Mouse (Mus musculus): ENCODE results near the gene Dcdc2b. TPM values are rescaled to one million over a fixed set of nuclear protein-coding genes. Genes with fewer than 3 reads are reported as not detected.
A peak's percentile ranks its signal among the peaks of the same experiment; 100 is the strongest.

The Dcdc2b gene
- 1.1 and 2.1 TPM in 2 replicates for polyA plus RNA-seq (2015; fragmentation: Nextera tagmentation; extraction: Ambion mirVana)

DNA sequence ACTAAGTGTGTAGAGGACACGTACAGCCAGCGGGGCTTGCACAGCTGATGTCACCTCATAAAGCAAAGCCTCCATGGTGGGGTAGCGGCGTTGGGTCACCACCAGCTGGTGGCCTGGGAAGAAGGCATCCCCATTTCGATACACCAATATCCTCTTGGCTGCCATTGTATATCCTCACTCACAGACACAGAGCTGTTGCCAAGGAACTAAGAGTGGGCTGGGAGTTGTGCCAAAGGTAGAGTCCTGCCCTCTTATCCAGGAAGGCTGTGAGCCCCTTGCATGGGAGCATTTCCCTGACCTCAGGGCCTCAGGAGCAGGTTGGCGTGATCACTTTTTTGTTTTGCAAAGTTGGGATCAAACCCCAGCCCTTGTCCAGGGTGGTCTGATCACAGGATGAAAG, at the start of gene Dcdc2b:
Gene Dcdc2b, minus strand, starts transcription at position 165 of the 400 bp plus-strand sequence.
- H3K27me3 ChIP-seq (replicated peaks): no peaks in the 10 kb centered on the region
- WGBS: 77% methylated on average over 6 of the region's 6 CpGs
- H3K27ac ChIP-seq: no peak within 1 kb of the TSS
- ATAC-seq: no peak
- H3K9me3 ChIP-seq: no peaks in the 10 kb centered on the region
- H3K4me3 ChIP-seq (replicated peaks): no peak within 1 kb of the TSS
- no peaks in the 10 kb centered on the region for H3K36me3 ChIP-seq
- H3K9ac ChIP-seq: no peak within 1 kb of the TSS
- no peak within 1 kb of the TSS for H3K4me2 ChIP-seq (replicated peaks)
- peaks cover 5% of the 10 kb centered on the region; the same call in 1 of the 2 replicates for H3K4me1 ChIP-seq (replicated peaks)

DNA sequence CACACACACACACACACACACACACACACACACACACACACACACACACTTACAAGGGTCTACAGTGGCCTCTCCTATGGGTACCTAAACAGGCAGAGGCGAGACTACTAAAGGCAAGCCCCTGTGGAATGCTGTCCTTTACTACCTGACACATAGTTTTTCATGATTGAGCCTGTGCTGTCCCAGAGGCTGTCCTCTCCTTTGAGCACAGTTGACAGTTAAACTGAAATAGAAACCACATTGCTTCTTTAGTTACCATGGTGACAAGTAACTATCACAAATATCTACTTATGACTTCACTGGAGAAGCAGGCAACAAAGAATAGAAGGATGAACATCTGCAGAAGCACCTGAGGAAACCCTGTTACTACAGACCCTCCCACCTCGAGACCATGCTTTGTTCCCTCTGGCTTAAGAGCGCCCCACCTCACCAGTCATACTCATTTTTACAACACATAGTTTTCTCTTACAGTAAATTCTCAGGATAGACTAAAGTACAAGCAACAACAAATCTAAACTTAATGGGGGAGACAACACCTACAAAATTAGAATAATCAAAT, 48.3 kb upstream of the Dcdc2b start:
- no peak overlapping the region for H3K4me3 ChIP-seq (replicated peaks)
- no peak for ATAC-seq
- WGBS: 71% methylated on average over 3 of the region's 3 CpGs

DNA sequence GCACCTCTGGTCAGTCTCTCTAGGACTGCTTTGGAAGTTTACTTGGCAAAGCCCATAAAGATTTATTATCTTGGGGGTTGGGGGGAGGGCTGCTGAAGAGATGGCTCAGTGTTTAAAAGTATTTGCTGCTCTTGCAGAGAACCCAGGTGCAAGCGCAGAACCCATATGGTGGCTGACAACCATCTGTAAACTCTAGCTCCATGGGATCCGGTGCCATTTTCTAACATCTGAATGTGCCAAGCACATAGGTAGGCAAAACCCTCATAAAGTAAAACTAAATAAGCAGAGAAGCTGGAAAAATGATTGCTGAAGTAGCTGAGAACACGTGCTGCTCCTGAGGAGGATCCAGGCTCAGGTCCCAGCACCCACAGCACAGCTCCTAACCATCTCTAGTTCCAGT, 47.5 kb upstream of the Dcdc2b start:
- Histone ChIP-seq H3K36me3 (peaks cover 20% of the 10 kb centered on the region), H3K4me2 (replicated peaks) (no peak overlapping the region), H3K4me1 (replicated peaks) (no peaks in the 10 kb centered on the region), H3K9me3 (no peaks in the 10 kb centered on the region), H3K27ac (no peak overlapping the region), H3K27me3 (replicated peaks) (no peaks in the 10 kb centered on the region), H3K9ac (no peak overlapping the region), H3K4me3 (replicated peaks) (no peak overlapping the region)
- 51% methylated on average over 3 of the region's 3 CpGs for WGBS
- no peak for ATAC-seq

More for the DNA sequence above, 48.3 kb upstream of the Dcdc2b start:
- Histone ChIP-seq H3K4me2 (replicated peaks) (no peak overlapping the region), H3K27ac (no peak overlapping the region), H3K9ac (no peak overlapping the region), H3K4me1 (replicated peaks) (no peaks in the 10 kb centered on the region), H3K9me3 (no peaks in the 10 kb centered on the region), H3K36me3 (peaks cover 19% of the 10 kb centered on the region), H3K27me3 (replicated peaks) (no peaks in the 10 kb centered on the region)

- no peaks in the 10 kb centered on the region for H3K27me3 ChIP-seq (replicated peaks)
- H3K27ac ChIP-seq: no peak overlapping the region
- no peak overlapping the region for H3K4me2 ChIP-seq (replicated peaks)
- H3K9ac ChIP-seq: no peak overlapping the region
- no peaks in the 10 kb centered on the region for H3K9me3 ChIP-seq
- no peak for ATAC-seq
- H3K4me3 ChIP-seq (replicated peaks): no peak overlapping the region
- 90% methylated on average over 14 of the region's 14 CpGs for WGBS
- H3K36me3 ChIP-seq: peaks cover 45% of the 10 kb centered on the region
- H3K4me1 ChIP-seq (replicated peaks): no peaks in the 10 kb centered on the region
These were observed 40.7 kb upstream of the Dcdc2b start for GRCm38 (mm10) chr4:129654770-129655169.

- H3K4me3 ChIP-seq (replicated peaks): no peak overlapping the region
- H3K27ac ChIP-seq: no peak overlapping the region
- H3K4me2 ChIP-seq (replicated peaks): no peak overlapping the region
- WGBS: 91% methylated on average over 8 of the region's 8 CpGs
- H3K36me3 ChIP-seq: peaks cover 57% of the 10 kb centered on the region
- H3K9me3 ChIP-seq: no peaks in the 10 kb centered on the region
- H3K27me3 ChIP-seq (replicated peaks): no peaks in the 10 kb centered on the region
- H3K4me1 ChIP-seq (replicated peaks): no peaks in the 10 kb centered on the region
- ATAC-seq: no peak
- no peak overlapping the region for H3K9ac ChIP-seq
These were observed 36.3 kb upstream of the Dcdc2b start for GRCm38 (mm10) chr4:129650359-129650758.

GRCm38 (mm10) chr4:129648656-129649055, 34.6 kb upstream of the Dcdc2b start:
- H3K36me3 ChIP-seq: peaks cover 46% of the 10 kb centered on the region
- 83% methylated on average over 1 of the region's 1 CpGs for WGBS
- no peak overlapping the region for H3K4me2 ChIP-seq (replicated peaks)

DNA sequence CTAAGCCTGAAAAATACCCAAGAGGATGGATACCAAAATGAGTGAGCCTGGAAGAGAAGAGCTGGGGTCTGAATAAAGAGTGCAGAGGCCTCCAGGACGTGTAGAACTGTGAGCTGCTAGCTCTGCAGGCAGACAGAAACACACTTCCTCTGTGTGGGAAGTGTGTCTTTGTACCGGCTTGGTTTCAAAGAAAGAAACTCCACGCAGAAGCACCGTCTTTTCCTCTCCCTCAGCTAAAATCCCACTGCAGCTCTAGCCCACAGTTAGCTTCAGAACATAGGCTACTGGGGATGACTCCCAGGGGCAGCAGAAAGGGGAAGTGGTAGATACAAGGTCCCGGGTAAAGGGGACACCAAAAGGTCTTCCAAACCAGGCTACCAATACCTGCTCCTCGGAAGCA, 31.1 kb upstream of the Dcdc2b start:
- Histone ChIP-seq H3K36me3 (peaks cover 33% of the 10 kb centered on the region), H3K9me3 (no peaks in the 10 kb centered on the region), H3K27ac (no peak overlapping the region), H3K9ac (no peak overlapping the region), H3K4me1 (replicated peaks) (0 out of 2 replicates have a peak, but pooled peaks cover 2% of the 10 kb centered on the region), H3K4me3 (replicated peaks) (no peak overlapping the region), H3K27me3 (replicated peaks) (no peaks in the 10 kb centered on the region), H3K4me2 (replicated peaks) (no peak overlapping the region)
- WGBS: 91% methylated on average over 6 of the region's 6 CpGs
- no peak for ATAC-seq

More at GRCm38 (mm10) chr4:129648656-129649055, 34.6 kb upstream of the Dcdc2b start:
- no peak overlapping the region for H3K4me3 ChIP-seq (replicated peaks)
- ATAC-seq: no peak
- H3K9ac ChIP-seq: no peak overlapping the region
- no peaks in the 10 kb centered on the region for H3K4me1 ChIP-seq (replicated peaks)
- no peak overlapping the region for H3K27ac ChIP-seq
- no peaks in the 10 kb centered on the region for H3K9me3 ChIP-seq
- no peaks in the 10 kb centered on the region for H3K27me3 ChIP-seq (replicated peaks)

- H3K4me3 ChIP-seq (replicated peaks): no peak overlapping the region
These were observed 27.7 kb upstream of the Dcdc2b start for GRCm38 (mm10) chr4:129641756-129642155.

GRCm38 (mm10) chr4:129640638-129641467, 26.8 kb upstream of the Dcdc2b start, which contains the start of gene Txlna:
Gene Txlna (minus strand): TSS chr4:129641065.
- H3K9me3 ChIP-seq: no peaks in the 10 kb centered on the region
- peaks cover 21% of the 10 kb centered on the region for H3K36me3 ChIP-seq
- H3K27me3 ChIP-seq (replicated peaks): no peaks in the 10 kb centered on the region
- peak; percentile 97 for ATAC-seq
- H3K4me3 ChIP-seq (replicated peaks): peak within 1 kb of the TSS; percentile 69
- peak within 1 kb of the TSS; percentile 69 for H3K4me2 ChIP-seq (replicated peaks)
- H3K4me1 ChIP-seq (replicated peaks): peaks cover 11% of the 10 kb centered on the region
- WGBS: under 1% methylated on average over 60 of the region's 60 CpGs
- H3K27ac ChIP-seq: peak within 1 kb of the TSS; percentile 94
- H3K9ac ChIP-seq: peak within 1 kb of the TSS; percentile 60

More at GRCm38 (mm10) chr4:129641756-129642155, 27.7 kb upstream of the Dcdc2b start:
- Histone ChIP-seq H3K27ac (no peak overlapping the region), H3K27me3 (replicated peaks) (no peaks in the 10 kb centered on the region), H3K9me3 (no peaks in the 10 kb centered on the region), H3K4me2 (replicated peaks) (peak overlapping the region; percentile 69; the same call in 1 of the 2 replicates), H3K36me3 (peaks cover 23% of the 10 kb centered on the region), H3K4me1 (replicated peaks) (peaks cover 11% of the 10 kb centered on the region), H3K9ac (no peak overlapping the region)
- no peak for ATAC-seq
- 41% methylated on average over 5 of the region's 5 CpGs for WGBS

GRCm38 (mm10) chr4:129640101-129640637, 26.1 kb upstream of the Dcdc2b start:
- Histone ChIP-seq H3K27me3 (replicated peaks) (no peaks in the 10 kb centered on the region), H3K4me3 (replicated peaks) (peak overlapping the region; percentile 69), H3K4me2 (replicated peaks) (peak overlapping the region; percentile 69), H3K9me3 (no peaks in the 10 kb centered on the region), H3K36me3 (peaks cover 16% of the 10 kb centered on the region), H3K9ac (peak overlapping the region; percentile 60), H3K4me1 (replicated peaks) (peaks cover 11% of the 10 kb centered on the region), H3K27ac (peak overlapping the region; percentile 94)
- ATAC-seq: peak; percentile 44
- 2% methylated on average over 17 of the region's 17 CpGs for WGBS

DNA sequence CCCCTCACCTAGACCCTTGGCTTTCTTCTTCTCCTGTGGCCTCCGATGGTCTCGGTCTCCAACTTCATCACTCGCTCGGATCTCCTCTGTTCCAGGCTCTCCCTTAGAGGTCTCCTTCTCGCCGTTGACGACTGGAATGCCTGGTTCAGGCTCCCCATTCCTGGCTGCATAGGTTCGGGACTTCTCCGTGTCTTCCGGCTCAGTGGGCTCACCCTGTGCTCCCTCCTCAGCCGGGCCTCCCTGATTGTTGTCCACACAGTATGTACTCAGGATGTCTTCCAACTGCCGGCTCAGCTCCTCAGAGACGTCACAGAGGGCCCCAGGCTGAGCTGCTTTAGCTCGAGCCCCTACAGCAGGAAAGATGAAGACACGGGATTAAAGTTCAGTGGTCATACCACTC, 25.2 kb upstream of the Dcdc2b start:
- H3K4me1 ChIP-seq (replicated peaks): peaks cover 11% of the 10 kb centered on the region
- H3K27ac ChIP-seq: no peak overlapping the region
- H3K27me3 ChIP-seq (replicated peaks): no peaks in the 10 kb centered on the region
- no peak for ATAC-seq
- no peak overlapping the region for H3K9ac ChIP-seq
- 85% methylated on average over 15 of the region's 15 CpGs for WGBS
- H3K4me2 ChIP-seq (replicated peaks): peak overlapping the region; percentile 69
- peaks cover 25% of the 10 kb centered on the region for H3K36me3 ChIP-seq
- no peaks in the 10 kb centered on the region for H3K9me3 ChIP-seq
- no peak overlapping the region for H3K4me3 ChIP-seq (replicated peaks)

- no peak for ATAC-seq
- H3K4me3 ChIP-seq (replicated peaks): no peak overlapping the region
- peaks cover 62% of the 10 kb centered on the region for H3K36me3 ChIP-seq
- peaks cover 1% of the 10 kb centered on the region; the same call in 1 of the 2 replicates for H3K4me1 ChIP-seq (replicated peaks)
- no peaks in the 10 kb centered on the region for H3K9me3 ChIP-seq
- H3K27me3 ChIP-seq (replicated peaks): no peaks in the 10 kb centered on the region
- 81% methylated on average over 6 of the region's 6 CpGs for WGBS
- H3K9ac ChIP-seq: no peak overlapping the region
- no peak overlapping the region for H3K4me2 ChIP-seq (replicated peaks)
- H3K27ac ChIP-seq: no peak overlapping the region
These were observed 19.8 kb upstream of the Dcdc2b start for GRCm38 (mm10) chr4:129633852-129634251.

Measured in intestine, embryonic 15.5 days (tissue).